Mouse (Mus musculus) layer of hippocampus, adult 9-11 months (tissue): ENCODE data around the gene Asna1.

Experiments
- DNase-seq: peaks from one replicate; pipeline ENCODE4 v3.0.0; 2022

Gene Asna1

GRCm38 (mm10) chr8:85025098-85025932, at the start of gene Asna1:
Gene Asna1, minus strand, starts transcription at chr8:85025281.
- DNase-seq = peak; percentile 94

- DNase-seq = no peak
Observed at GRCm38 (mm10) chr8:85074617-85075016, 49.5 kb upstream of the Asna1 start.

- DNase-seq = no peak
Observed at GRCm38 (mm10) chr8:85074167-85074566, 49.1 kb upstream of the Asna1 start.

- DNase-seq = no peak
Observed at GRCm38 (mm10) chr8:85073041-85073612, 48.0 kb upstream of the Asna1 start.

GRCm38 (mm10) chr8:85072364-85072929, 47.4 kb upstream of the Asna1 start:
- DNase-seq = no peak

- peak; percentile 93 for DNase-seq
Observed at GRCm38 (mm10) chr8:85071514-85072281, 46.6 kb upstream of the Asna1 start, which contains the start of gene Dhps. Gene Dhps, plus strand, starts transcription at chr8:85071757.

- no peak for DNase-seq
Observed at GRCm38 (mm10) chr8:85071041-85071440, 46.0 kb upstream of the Asna1 start.

- no peak for DNase-seq
Observed at GRCm38 (mm10) chr8:85067982-85068381, 42.9 kb upstream of the Asna1 start, which contains the start of gene Gm5741. Gene Gm5741, minus strand, starts transcription at chr8:85067982.

- no peak for DNase-seq
Observed at GRCm38 (mm10) chr8:85067155-85067554, 42.1 kb upstream of the Asna1 start.

- no peak for DNase-seq
Observed at GRCm38 (mm10) chr8:85065213-85065612, 40.1 kb upstream of the Asna1 start.

- no peak for DNase-seq
Observed at GRCm38 (mm10) chr8:85062603-85063002, 37.5 kb upstream of the Asna1 start.

GRCm38 (mm10) chr8:85059879-85060616, 35.0 kb upstream of the Asna1 start, which contains the start of gene Fbxw9:
Gene Fbxw9, plus strand, starts transcription at chr8:85060055.
- DNase-seq = peak; percentile 94

GRCm38 (mm10) chr8:85057367-85057766, 32.3 kb upstream of the Asna1 start:
- no peak for DNase-seq

- DNase-seq = no peak
Observed at GRCm38 (mm10) chr8:85043619-85044018, 18.5 kb upstream of the Asna1 start.

- peak; percentile 44 for DNase-seq
Observed at GRCm38 (mm10) chr8:85037681-85038531, 12.8 kb upstream of the Asna1 start.

GRCm38 (mm10) chr8:85037366-85037680, 12.2 kb upstream of the Asna1 start:
- no peak for DNase-seq

GRCm38 (mm10) chr8:85036718-85037365, 11.8 kb upstream of the Asna1 start, which contains the start of gene Tnpo2:
Gene Tnpo2, plus strand, starts transcription at chr8:85036915.
- DNase-seq = peak; percentile 97

GRCm38 (mm10) chr8:85036381-85036717, 11.3 kb upstream of the Asna1 start:
- no peak for DNase-seq

- DNase-seq = no peak
Observed at GRCm38 (mm10) chr8:85035728-85036310, 10.7 kb upstream of the Asna1 start.

GRCm38 (mm10) chr8:85035165-85035727, 10.2 kb upstream of the Asna1 start:
- DNase-seq = no peak
